18 mouse cellular contexts compared by ENCODE assay signal in the genomic region with DNA sequence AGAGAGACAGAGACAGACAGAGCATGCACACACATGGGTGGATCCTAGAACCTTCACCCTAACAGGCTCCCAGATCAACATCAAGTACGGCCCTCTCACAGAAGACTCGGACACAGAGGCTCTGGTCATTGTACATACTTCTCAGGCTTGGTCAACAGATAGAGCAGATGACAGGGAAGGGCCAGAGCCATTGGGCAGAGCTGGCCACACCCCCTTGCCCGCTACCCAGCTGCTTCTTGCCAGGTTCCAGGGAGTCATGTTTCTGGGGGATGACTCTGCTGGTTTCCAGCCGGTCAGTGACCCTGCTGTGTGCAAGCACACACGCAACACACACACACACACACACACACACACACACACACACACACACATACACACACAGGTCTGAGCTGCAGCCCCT. TPM values are rescaled to one million over a fixed set of nuclear protein-coding genes. Genes with fewer than 3 reads are reported as not detected.
DNase-seq lines count a peak whose midpoint lies in the region; ATAC-seq and TF ChIP-seq lines count a peak whose summit lies in the region.
"Had no signal": no experiment of that assay in that cellular context is flagged by ENCODE, and none has a peak within 500 bp of the region (broad histone marks: within the 10 kb centered on the region; RNA-seq: fewer than 3 reads in every experiment).

No protein-coding gene starts in this region.

- TF ChIP-seq EP300 in lung, postnatal 0 days (IDR thresholded peaks at IDR 0.05) = no peak

- no peak for DNase-seq in hindbrain, postnatal 0 days (ENCODE audit: low spot score)
- DNase-seq in lung, postnatal 0 days (ENCODE audit: low spot score) = peak; percentile 41
- no peak for DNase-seq in lung, adult 2 months
- peak; percentile 52 for DNase-seq in gastrocnemius, postnatal 10 days
- no peak for DNase-seq in layer of hippocampus, adult 9-10 months (ENCODE audit: low spot score)
- DNase-seq in spleen, postnatal 10 days (ENCODE audit: low spot score in 2 of 2) = no peak
- DNase-seq: cerebellum, adult 11 months; liver, embryonic 13.5 days; thymus, postnatal 25 days had no signal

- no peak overlapping the region for H3K27ac ChIP-seq in hindbrain, postnatal 0 days
- no peak overlapping the region for H3K27ac ChIP-seq in hindbrain, embryonic 12.5 days
- H3K27ac ChIP-seq in lung, postnatal 0 days (ENCODE audit: low read length) = no peak overlapping the region
- H3K27ac ChIP-seq: liver, embryonic 13.5 days; stomach, embryonic 15.5 days had no signal

- peak; percentile 29; the same call in 1 of the 2 replicates for ATAC-seq in hindbrain, postnatal 0 days
- no peak for ATAC-seq in hindbrain, embryonic 12.5 days (ENCODE audit: low FRiP score)
- peak; percentile 49 for ATAC-seq in lung, postnatal 0 days
- ATAC-seq: inflammation-experienced regulatory T-cells, adult 6 months had no signal

- 49% methylated on average over 5 of the region's 5 CpGs for WGBS in hindbrain, postnatal 0 days
- 64% methylated on average over 5 of the region's 5 CpGs for WGBS in hindbrain, embryonic 12.5 days
- 43% methylated on average over 5 of the region's 5 CpGs for WGBS in lung, postnatal 0 days
- WGBS in lung, adult 2 months = 69% methylated on average over 5 of the region's 5 CpGs

- no peaks in the 10 kb centered on the region for H3K4me1 ChIP-seq in hindbrain, postnatal 0 days (ENCODE audit: insufficient read depth, low read length)
- H3K4me1 ChIP-seq in hindbrain, embryonic 12.5 days = peaks cover 4% of the 10 kb centered on the region; the same call in 1 of the 2 replicates
- no peaks in the 10 kb centered on the region for H3K4me1 ChIP-seq in lung, postnatal 0 days (ENCODE audit: insufficient read depth, low read depth, low read length)
- H3K4me1 ChIP-seq in lung, adult 2 months (ENCODE audit: control insufficient read depth, insufficient read depth, low read length) = peaks cover 2% of the 10 kb centered on the region; the same call in 1 of the 2 replicates
- H3K4me1 ChIP-seq: liver, embryonic 13.5 days had no signal

- no peak overlapping the region for H3K9ac ChIP-seq in hindbrain, postnatal 0 days (replicated peaks; ENCODE audit: low read length)
- H3K9ac ChIP-seq in hindbrain, embryonic 12.5 days = no peak overlapping the region
- no peak overlapping the region for H3K9ac ChIP-seq in lung, postnatal 0 days (replicated peaks; ENCODE audit: low read depth)
- H3K9ac ChIP-seq: liver, embryonic 13.5 days; stomach, embryonic 15.5 days had no signal

- H3K4me2 ChIP-seq in hindbrain, postnatal 0 days (ENCODE audit: low read depth, low read length) = no peak overlapping the region
- H3K4me2 ChIP-seq in hindbrain, embryonic 12.5 days (replicated peaks) = no peak overlapping the region
- H3K4me2 ChIP-seq in lung, postnatal 0 days (replicated peaks; ENCODE audit: low read depth, low read length) = no peak overlapping the region
- H3K4me2 ChIP-seq: liver, embryonic 13.5 days; stomach, embryonic 15.5 days had no signal

- H3K36me3 ChIP-seq in hindbrain, postnatal 0 days (ENCODE audit: insufficient read depth, low read length) = no peaks in the 10 kb centered on the region
- no peaks in the 10 kb centered on the region for H3K36me3 ChIP-seq in hindbrain, embryonic 12.5 days
- H3K36me3 ChIP-seq in lung, postnatal 0 days (ENCODE audit: insufficient read depth, low read length) = no peaks in the 10 kb centered on the region
- H3K36me3 ChIP-seq: liver, embryonic 13.5 days; stomach, embryonic 15.5 days had no signal

- H3K27me3 ChIP-seq in hindbrain, postnatal 0 days (ENCODE audit: insufficient read depth, low read length) = no peaks in the 10 kb centered on the region
- H3K27me3 ChIP-seq in hindbrain, embryonic 12.5 days = no peaks in the 10 kb centered on the region
- no peaks in the 10 kb centered on the region for H3K27me3 ChIP-seq in lung, postnatal 0 days (replicated peaks; ENCODE audit: insufficient read depth, low read length)
- H3K27me3 ChIP-seq: liver, embryonic 13.5 days; stomach, embryonic 15.5 days had no signal

- no peak for TF ChIP-seq CTCF in hindbrain, postnatal 0 days (IDR thresholded peaks at IDR 0.05; ENCODE audit: low read depth)
- no peak for TF ChIP-seq CTCF in lung, postnatal 0 days (IDR thresholded peaks at IDR 0.05)
- no peak for TF ChIP-seq CTCF in lung, adult 2 months (IDR thresholded peaks at IDR 0.05; ENCODE audit: insufficient read depth, low read length)

- no peak for TF ChIP-seq POLR2A in lung, adult 2 months (IDR thresholded peaks at IDR 0.05; ENCODE audit: borderline replicate concordance, extremely low read depth, low read depth, low read length)

- no peaks in the 10 kb centered on the region for H3K9me3 ChIP-seq in hindbrain, postnatal 0 days (ENCODE audit: low read length)
- no peaks in the 10 kb centered on the region for H3K9me3 ChIP-seq in hindbrain, embryonic 12.5 days (replicated peaks)
- H3K9me3 ChIP-seq in lung, postnatal 0 days (ENCODE audit: low read length) = no peaks in the 10 kb centered on the region
- H3K9me3 ChIP-seq: liver, embryonic 13.5 days; megakaryocyte, embryonic 14.5 days; stomach, embryonic 15.5 days had no signal

- no peak overlapping the region for H3K4me3 ChIP-seq in hindbrain, postnatal 0 days (ENCODE audit: low read length)
- H3K4me3 ChIP-seq in hindbrain, embryonic 12.5 days = no peak overlapping the region
- no peak overlapping the region for H3K4me3 ChIP-seq in lung, postnatal 0 days (ENCODE audit: low read depth, low read length)
- H3K4me3 ChIP-seq in lung, adult 2 months (replicated peaks; ENCODE audit: extremely low read depth, low read depth, low read length) = no peak overlapping the region
- H3K4me3 ChIP-seq: liver, embryonic 13.5 days; megakaryocyte, embryonic 14.5 days; stomach, embryonic 15.5 days had no signal

RNA-seq across cellular contexts. Expression of gene Scn4a, which starts 2.2 kb away (rescaled TPM):
- total RNA-seq in hindbrain, postnatal 0 days (2014; rRNA removed) = under 0.01 and 0.22 TPM in 2 replicates
- 0.04 TPM in 1 of 2 replicates, not detected in the other for polyA plus RNA-seq in hindbrain, postnatal 0 days (2015; fragmentation: Nextera tagmentation; extraction: Ambion mirVana)
- polyA plus RNA-seq in hindbrain, embryonic 12.5 days (2016; fragmentation: Nextera tagmentation; extraction: Ambion mirVana) = 0.04 TPM in 1 of 2 replicates, not detected in the other
- polyA plus RNA-seq in lung, postnatal 0 days (2015; fragmentation: Nextera tagmentation; extraction: Ambion mirVana) = 0.04 TPM in 1 of 2 replicates, not detected in the other
- polyA plus RNA-seq in lung, adult 2 months (2012; rRNA removed) = 1.1 and 4.2 TPM in 2 replicates
- total RNA-seq in gastrocnemius, postnatal 10 days (2021) = 100 to 1,000 TPM; 137 to 145 TPM
- total RNA-seq: left cerebral cortex, adult 18-20 months had no signal
- polyA plus RNA-seq: neural tube, embryonic 14.5 days had no signal

RNA-seq across cellular contexts. Expression of gene Prr29, which starts 14.4 kb away (rescaled TPM):
- total RNA-seq in hindbrain, postnatal 0 days (2014; rRNA removed) = not detected in 2 replicates
- not detected in 2 replicates for polyA plus RNA-seq in hindbrain, postnatal 0 days (2015; fragmentation: Nextera tagmentation; extraction: Ambion mirVana)
- polyA plus RNA-seq in hindbrain, embryonic 12.5 days (2016; fragmentation: Nextera tagmentation; extraction: Ambion mirVana) = not detected in 2 replicates
- 8.9 and 10.2 TPM in 2 replicates for polyA plus RNA-seq in lung, postnatal 0 days (2015; fragmentation: Nextera tagmentation; extraction: Ambion mirVana)
- polyA plus RNA-seq in lung, adult 2 months (2012; rRNA removed) = 27.3 and 30.4 TPM in 2 replicates
- total RNA-seq in gastrocnemius, postnatal 10 days (2021) = 10 to 100 TPM; 11.4 to 11.5 TPM
- total RNA-seq: left cerebral cortex, adult 18-20 months had no signal
- polyA plus RNA-seq: liver, embryonic 13.5 days; neural tube, embryonic 14.5 days had no signal

RNA-seq across cellular contexts. Expression of gene Cd79b, which starts 36.3 kb away (rescaled TPM):
- 0.25 and 0.63 TPM in 2 replicates for total RNA-seq in hindbrain, postnatal 0 days (2014; rRNA removed)
- 1.3 and 1.7 TPM in 2 replicates for polyA plus RNA-seq in hindbrain, postnatal 0 days (2015; fragmentation: Nextera tagmentation; extraction: Ambion mirVana)
- polyA plus RNA-seq in hindbrain, embryonic 12.5 days (2016; fragmentation: Nextera tagmentation; extraction: Ambion mirVana) = 0.94 and 1.2 TPM in 2 replicates
- 10.8 and 11.8 TPM in 2 replicates for polyA plus RNA-seq in lung, postnatal 0 days (2015; fragmentation: Nextera tagmentation; extraction: Ambion mirVana)
- polyA plus RNA-seq in lung, adult 2 months (2012; rRNA removed) = 25.7 and 45.9 TPM in 2 replicates
- 1 to 10 TPM in 1 of 2 experiments, under 1 TPM in 1; 0.80 to 2.8 TPM for total RNA-seq in gastrocnemius, postnatal 10 days (2021)
- total RNA-seq: left cerebral cortex, adult 18-20 months had no signal

RNA-seq across cellular contexts. Expression of gene Icam2, which starts 37.0 kb away (rescaled TPM):
- total RNA-seq in hindbrain, postnatal 0 days (2014; rRNA removed) = 3.8 and 11.4 TPM in 2 replicates
- 8.4 TPM in 2 replicates for polyA plus RNA-seq in hindbrain, postnatal 0 days (2015; fragmentation: Nextera tagmentation; extraction: Ambion mirVana)
- 11.8 and 14.2 TPM in 2 replicates for polyA plus RNA-seq in hindbrain, embryonic 12.5 days (2016; fragmentation: Nextera tagmentation; extraction: Ambion mirVana)
- polyA plus RNA-seq in lung, postnatal 0 days (2015; fragmentation: Nextera tagmentation; extraction: Ambion mirVana) = 284 and 329 TPM in 2 replicates
- polyA plus RNA-seq in lung, adult 2 months (2012; rRNA removed) = 294 and 318 TPM in 2 replicates
- 10 to 100 TPM; 13.3 to 18.6 TPM for total RNA-seq in gastrocnemius, postnatal 10 days (2021)

RNA-seq across cellular contexts. Expression of gene Gh, which starts 49.2 kb away (rescaled TPM):
- total RNA-seq in hindbrain, postnatal 0 days (2014; rRNA removed) = not detected in 2 replicates
- polyA plus RNA-seq in hindbrain, postnatal 0 days (2015; fragmentation: Nextera tagmentation; extraction: Ambion mirVana) = not detected in 2 replicates
- not detected in 2 replicates for polyA plus RNA-seq in hindbrain, embryonic 12.5 days (2016; fragmentation: Nextera tagmentation; extraction: Ambion mirVana)
- not detected in 2 replicates for polyA plus RNA-seq in lung, postnatal 0 days (2015; fragmentation: Nextera tagmentation; extraction: Ambion mirVana)
- polyA plus RNA-seq in lung, adult 2 months (2012; rRNA removed) = 0.19 and 0.28 TPM in 2 replicates
- total RNA-seq in gastrocnemius, postnatal 10 days (2021) = not detected
- total RNA-seq: heart, adult 8-10 months; heart, postnatal 25 days; left cerebral cortex, adult 18-20 months had no signal
- polyA plus RNA-seq: cortical plate, adult 2 months; inflammation-experienced regulatory T-cells, adult 6 months; liver, embryonic 13.5 days; neural tube, embryonic 14.5 days; stomach, embryonic 15.5 days had no signal

Comparison
In these comparisons a context has a peak if more than half of its experiments do, and no peak if none do; other contexts are left out.
1. DNase-seq: peak in lung, postnatal 0 days (single experiment) and gastrocnemius, postnatal 10 days (single experiment); none in hindbrain, postnatal 0 days (single experiment), lung, adult 2 months (single experiment), layer of hippocampus, adult 9-10 months (single experiment) and spleen, postnatal 10 days (0 of 2).